Comparison of ENCODE assay signal across 8 mouse cellular contexts in the genomic region with DNA sequence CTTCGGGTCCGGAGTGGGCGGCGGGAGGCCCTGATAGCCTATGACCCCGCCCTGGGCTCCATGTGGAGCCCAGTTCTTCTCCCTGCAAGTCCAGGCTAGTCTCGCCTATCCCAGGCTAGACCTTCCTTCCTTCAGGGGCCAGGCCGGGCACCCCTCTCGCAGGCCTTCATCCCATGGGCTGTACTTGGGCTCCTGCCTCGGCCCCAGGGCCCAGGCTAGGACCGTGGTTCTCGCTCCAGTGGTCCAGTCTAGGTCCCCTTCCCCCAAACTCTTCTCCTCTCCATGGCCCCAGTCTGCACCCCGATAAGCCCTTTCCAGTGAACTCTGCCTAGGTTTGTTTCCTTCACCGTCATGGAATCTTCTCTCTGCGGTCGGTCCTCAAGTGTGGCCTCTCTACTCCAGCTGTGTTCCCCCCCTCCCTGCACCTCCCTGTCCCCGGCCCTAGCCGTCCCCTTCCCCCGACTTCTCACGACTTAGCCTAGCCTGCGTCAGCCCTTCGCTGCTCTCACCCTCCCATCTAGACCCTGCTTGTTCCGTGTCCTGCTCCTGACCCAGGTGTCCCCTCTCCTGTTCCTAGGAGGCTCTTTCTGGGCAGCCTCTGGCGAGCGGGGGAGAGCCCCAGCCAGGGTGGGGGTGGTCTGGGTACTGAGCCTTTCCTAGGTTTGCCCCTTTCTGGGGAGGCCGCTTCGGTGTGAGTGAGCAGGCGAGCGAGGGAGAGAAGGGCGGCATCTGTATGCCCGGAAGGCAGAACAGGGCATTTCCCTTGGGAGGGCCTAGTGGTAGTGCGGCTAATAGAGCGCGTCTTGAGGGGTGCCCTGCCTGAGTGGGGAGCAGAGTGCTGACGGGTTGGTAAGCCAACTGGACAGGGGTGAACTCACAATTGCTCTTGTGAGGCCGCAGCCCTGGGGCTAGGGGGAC. TPM values are rescaled to one million over a fixed set of nuclear protein-coding genes. Genes with fewer than 3 reads are reported as not detected.
DNase-seq lines count a peak whose midpoint lies in the region; ATAC-seq and TF ChIP-seq lines count a peak whose summit lies in the region.

No protein-coding gene starts in this region.

- H3K27me3 ChIP-seq in heart, embryonic 14.5 days (ENCODE audit: control insufficient read depth, insufficient read depth, low read length) = no peaks in the 10 kb centered on the region
- H3K27me3 ChIP-seq in forebrain, embryonic 14.5 days (replicated peaks; ENCODE audit: control insufficient read depth, insufficient read depth, low read length) = no peaks in the 10 kb centered on the region
- H3K27me3 ChIP-seq in liver, embryonic 14.5 days (ENCODE audit: control insufficient read depth, insufficient read depth, low read length) = no peaks in the 10 kb centered on the region
- no peaks in the 10 kb centered on the region for H3K27me3 ChIP-seq in neural tube, embryonic 15.5 days (replicated peaks)

- H3K4me2 ChIP-seq in heart, embryonic 14.5 days (ENCODE audit: low read length) = peak overlapping the region; percentile 95
- peak overlapping the region; percentile 96 for H3K4me2 ChIP-seq in forebrain, embryonic 14.5 days (ENCODE audit: low read length)
- peak overlapping the region; percentile 77 for H3K4me2 ChIP-seq in liver, embryonic 14.5 days (ENCODE audit: low read depth)
- H3K4me2 ChIP-seq in neural tube, embryonic 15.5 days = peak overlapping the region; percentile 99

- ATAC-seq in heart, embryonic 14.5 days (ENCODE audit: insufficient number of reproducible peaks, insufficient read depth, low FRiP score, low read depth) = no peak; the same call in none of the 2 replicates
- peak; percentile 38; the same call in 1 of the 2 replicates for ATAC-seq in forebrain, embryonic 14.5 days
- peak; percentile 47 for ATAC-seq in liver, embryonic 14.5 days (ENCODE audit: insufficient read depth)
- peak; percentile 30 for ATAC-seq in neural tube, embryonic 15.5 days (ENCODE audit: low FRiP score)

- peak overlapping the region; percentile 98 for H3K9ac ChIP-seq in heart, embryonic 14.5 days (ENCODE audit: low read length)
- H3K9ac ChIP-seq in forebrain, embryonic 14.5 days (ENCODE audit: low read length) = peak overlapping the region; percentile 88
- H3K9ac ChIP-seq in liver, embryonic 14.5 days (replicated peaks) = peak overlapping the region; percentile 80
- peak overlapping the region; percentile 79 for H3K9ac ChIP-seq in neural tube, embryonic 15.5 days (replicated peaks)

- TF ChIP-seq EP300 in liver, embryonic 14.5 days (IDR thresholded peaks at IDR 0.05; ENCODE audit: low read depth) = no peak

- H3K27ac ChIP-seq in heart, embryonic 14.5 days (replicated peaks in 1 of 2; ENCODE audit: control insufficient read depth in 1 of 2, insufficient read depth in 1 of 2, low read depth in 2 of 2, low read length in 2 of 2) = peak overlapping the region; percentile 57 to 89
- H3K27ac ChIP-seq in forebrain, embryonic 14.5 days (ENCODE audit: low read depth, low read length) = peak overlapping the region; percentile 78; the same call in 1 of the 2 replicates
- H3K27ac ChIP-seq in liver, embryonic 14.5 days = peak overlapping the region; percentile 31; the same call in 1 of the 2 replicates
- H3K27ac ChIP-seq in neural tube, embryonic 15.5 days (replicated peaks) = peak overlapping the region; percentile 81

- WGBS in heart, embryonic 14.5 days = 3% methylated on average over 35 of the region's 35 CpGs
- 9% methylated on average over 34 of the region's 35 CpGs for WGBS in forebrain, embryonic 14.5 days
- 3% methylated on average over 33 of the region's 35 CpGs for WGBS in liver, embryonic 14.5 days (ENCODE audit: insufficient replicate concordance)
- WGBS in neural tube, embryonic 15.5 days = 4% methylated on average over 35 of the region's 35 CpGs

- TF ChIP-seq CTCF in liver, embryonic 14.5 days (IDR thresholded peaks at IDR 0.05; ENCODE audit: low read depth) = no peak

- H3K4me3 ChIP-seq in heart, embryonic 14.5 days (ENCODE audit: control insufficient read depth in 1 of 2, insufficient read depth in 1 of 2, low read depth in 1 of 2, low read length in 2 of 2) = peak overlapping the region; percentile 66 to 99
- peak overlapping the region; percentile 88 for H3K4me3 ChIP-seq in forebrain, embryonic 14.5 days (ENCODE audit: low read depth, low read length)
- H3K4me3 ChIP-seq in liver, embryonic 14.5 days (ENCODE audit: insufficient read depth in 1 of 2, low read depth in 2 of 2, low read length in 2 of 2) = peak overlapping the region; percentile 73 to 81
- H3K4me3 ChIP-seq in neural tube, embryonic 15.5 days (replicated peaks) = peak overlapping the region; percentile 78

- DNase-seq in heart, adult 8-10 months (ENCODE audit: low spot score) = no peak
- peak; percentile 76 for DNase-seq in R1 (ENCODE audit: low read depth, low spot score)
- no peak for DNase-seq in forebrain, embryonic 14.5 days (ENCODE audit: low spot score)
- no peak for DNase-seq in liver, embryonic 14.5 days (ENCODE audit: low read depth in 3 of 3, low spot score in 3 of 3)
- DNase-seq in right cerebral cortex, postnatal 36 days (ENCODE audit: low spot score in 2 of 2) = no peak
- DNase-seq in layer of hippocampus, adult 11-12 months (ENCODE audit: low spot score) = no peak

- no peaks in the 10 kb centered on the region for H3K9me3 ChIP-seq in heart, embryonic 14.5 days (ENCODE audit: control insufficient read depth, low read length)
- no peaks in the 10 kb centered on the region for H3K9me3 ChIP-seq in forebrain, embryonic 14.5 days (replicated peaks; ENCODE audit: control insufficient read depth, low read length)
- H3K9me3 ChIP-seq in liver, embryonic 14.5 days (ENCODE audit: control insufficient read depth, low read length) = no peaks in the 10 kb centered on the region
- no peaks in the 10 kb centered on the region for H3K9me3 ChIP-seq in neural tube, embryonic 15.5 days (replicated peaks)

- H3K36me3 ChIP-seq in heart, embryonic 14.5 days (ENCODE audit: control insufficient read depth, insufficient read depth, low read length) = peaks cover 5% of the 10 kb centered on the region; the same call in 1 of the 2 replicates
- H3K36me3 ChIP-seq in forebrain, embryonic 14.5 days (ENCODE audit: control insufficient read depth, insufficient read depth, low read length) = no peaks in the 10 kb centered on the region
- H3K36me3 ChIP-seq in liver, embryonic 14.5 days (replicated peaks; ENCODE audit: control insufficient read depth, insufficient read depth, low read depth) = no peaks in the 10 kb centered on the region
- H3K36me3 ChIP-seq in neural tube, embryonic 15.5 days = no peaks in the 10 kb centered on the region

- peaks cover 32 to 60% of the 10 kb centered on the region in 2 experiments for H3K4me1 ChIP-seq in heart, embryonic 14.5 days (ENCODE audit: control insufficient read depth in 2 of 2, insufficient read depth in 2 of 2, low read length in 2 of 2)
- H3K4me1 ChIP-seq in forebrain, embryonic 14.5 days (ENCODE audit: control insufficient read depth, insufficient read depth, low read length) = peaks cover 21% of the 10 kb centered on the region
- peaks cover 27 to 50% of the 10 kb centered on the region in 2 experiments for H3K4me1 ChIP-seq in liver, embryonic 14.5 days (replicated peaks; ENCODE audit: control insufficient read depth in 2 of 2, insufficient read depth in 2 of 2, low read length in 1 of 2)
- H3K4me1 ChIP-seq in neural tube, embryonic 15.5 days = peaks cover 54% of the 10 kb centered on the region

RNA-seq across cellular contexts. Expression of a gene that starts 0.7 kb away (rescaled TPM):
- 292 and 301 TPM in 2 replicates for polyA plus RNA-seq in heart, embryonic 14.5 days (2014; fragmentation: Nextera tagmentation; extraction: Ambion mirVana)
- total RNA-seq in heart, adult 8-10 months (2022) = 100 to 1,000 TPM; 354 to 406 (median 379) TPM
- polyA plus RNA-seq in forebrain, embryonic 14.5 days (2014; fragmentation: Nextera tagmentation; extraction: Ambion mirVana) = 272 and 278 TPM in 2 replicates
- polyA plus RNA-seq in liver, embryonic 14.5 days (2012; rRNA removed) = 55.4 and 63.0 TPM in 2 replicates
- polyA plus RNA-seq in liver, embryonic 14.5 days (2014; fragmentation: Nextera tagmentation; extraction: Ambion mirVana) = 105 and 110 TPM in 2 replicates
- 323 and 359 TPM in 2 replicates for polyA plus RNA-seq in neural tube, embryonic 15.5 days (2015; fragmentation: Nextera tagmentation; extraction: Ambion mirVana)

Comparison
In these comparisons a context has a peak if more than half of its experiments do, and no peak if none do; other contexts are left out.
1. H3K27ac ChIP-seq: peak in every context shown above with its lines; median percentile 81 in neural tube, embryonic 15.5 days; 78 in forebrain, embryonic 14.5 days; 73 in heart, embryonic 14.5 days; 31 in liver, embryonic 14.5 days.